Mouse (Mus musculus) hindbrain, embryonic 11.5 days (tissue): Measurements from ENCODE around the gene Optc. TPM values are rescaled to one million over a fixed set of nuclear protein-coding genes. Genes with fewer than 3 reads are reported as not detected.

Source experiments
- ATAC-seq: fragments of 200-750 bp; cut with Nextera tagmentation; 2 replicates; pipeline ENCODE4 v1.8.0; 2017; ENCODE audit warnings: mild to moderate bottlenecking, moderate TSS enrichment, moderate library complexity; ENCODE audit not compliant: low FRiP score
- DNase-seq: peaks from one replicate; pipeline ENCODE4 v3.0.0-alpha.2; 2015; ENCODE audit warnings: low spot score
- H3K27ac ChIP-seq: fragments of 300-500 bp; sonication (generic); 2 replicates; pipeline ENCODE4 v1.5.1; 2014; ENCODE audit warnings: mild to moderate bottlenecking, low read depth, low read length
- H3K27me3 ChIP-seq: fragments of 300-500 bp; sonication (generic); 2 replicates; pipeline ENCODE4 v1.6.1; 2014; ENCODE audit warnings: mild to moderate bottlenecking, low read length, moderate library complexity, mixed read lengths; ENCODE audit not compliant: control insufficient read depth, insufficient read depth
- H3K36me3 ChIP-seq: fragments of 300-500 bp; sonication (generic); 2 replicates; pipeline ENCODE4 v1.6.1; 2014; ENCODE audit warnings: mild to moderate bottlenecking, low read length, moderate library complexity, mixed read lengths; ENCODE audit not compliant: control insufficient read depth, insufficient read depth
- H3K4me1 ChIP-seq: fragments of 300-500 bp; sonication (generic); replicated peaks from 2 replicates; pipeline ENCODE4 v1.6.1; 2014; ENCODE audit warnings: low read length, mixed read lengths; ENCODE audit not compliant: control insufficient read depth, insufficient read depth
- H3K4me2 ChIP-seq: fragments of 300-500 bp; sonication (generic); replicated peaks from 2 replicates; pipeline ENCODE4 v1.6.1; 2014; ENCODE audit warnings: mild to moderate bottlenecking, low read depth, low read length
- H3K4me3 ChIP-seq: fragments of 300-500 bp; sonication (generic); 2 replicates; pipeline ENCODE4 v1.5.1; 2014; ENCODE audit warnings: low read depth, low read length
- H3K9ac ChIP-seq: fragments of 300-500 bp; sonication (generic); 2 replicates; pipeline ENCODE4 v1.6.1; 2014; ENCODE audit warnings: low read depth, low read length
- H3K9me3 ChIP-seq: fragments of 300-500 bp; sonication (generic); 2 replicates; pipeline ENCODE4 v1.6.1; 2016; ENCODE audit warnings: low read length; ENCODE audit not compliant: control insufficient read depth
- WGBS: fragments of 180-500 bp; shearing (Covaris S2); extraction: QIAGEN DNeasy Blood & Tissue Kit; methylation state at CpG from one replicate; pipeline ENCODE4 v1.1.7; 2014; 5-methylcytosine and 5-hydroxymethylcytosine counted together
- polyA plus RNA-seq: library from polyadenylated mRNA; unstranded; fragments of >200 nt; fragmentation: Nextera tagmentation; extraction: Ambion mirVana; gene quantifications from 2 replicates; pipeline ENCODE4 v1.2.1, GENCODE M21; 2014

The Optc gene
- polyA plus RNA-seq, 1 experiment from 2014 or later: 3.0 TPM

- no peak for ATAC-seq
- 24% methylated on average over 5 of the region's 5 CpGs for WGBS
- H3K4me1 ChIP-seq: peaks cover 11% of the 10 kb centered on the region; the same call in 1 of the 2 replicates
Observed at GRCm38 (mm10) chr1:133891489-133891888, 16.3 kb downstream of the Optc start.

GRCm38 (mm10) chr1:133889949-133890598 lies 17.7 kb downstream of the Optc start:
- Histone ChIP-seq H3K27ac (no peak overlapping the region), H3K9ac (peak overlapping the region; percentile 28), H3K9me3 (no peaks in the 10 kb centered on the region), H3K4me1 (peaks cover 12% of the 10 kb centered on the region; the same call in 1 of the 2 replicates), H3K4me3 (no peak overlapping the region), H3K4me2 (peak overlapping the region; percentile 26), H3K27me3 (no peaks in the 10 kb centered on the region), H3K36me3 (no peaks in the 10 kb centered on the region)
- ATAC-seq (peak; percentile 25; the same call in 1 of the 2 replicates), DNase-seq (no peak)
- WGBS: 17% methylated on average over 20 of the region's 20 CpGs

More at GRCm38 (mm10) chr1:133891489-133891888, 16.3 kb downstream of the Optc start:
- no peak for DNase-seq
- Histone ChIP-seq H3K9ac (no peak overlapping the region), H3K27ac (0 out of 2 replicates have a peak overlapping the region, but pooled peaks have one; percentile 5), H3K4me3 (no peak overlapping the region), H3K27me3 (no peaks in the 10 kb centered on the region), H3K9me3 (no peaks in the 10 kb centered on the region), H3K36me3 (no peaks in the 10 kb centered on the region), H3K4me2 (no peak overlapping the region)

- Histone ChIP-seq H3K9ac (no peak overlapping the region), H3K27me3 (no peaks in the 10 kb centered on the region), H3K4me2 (no peak overlapping the region), H3K4me3 (no peak overlapping the region), H3K36me3 (no peaks in the 10 kb centered on the region), H3K27ac (peak overlapping the region; percentile 39; the same call in 1 of the 2 replicates), H3K4me1 (peaks cover 14% of the 10 kb centered on the region), H3K9me3 (no peaks in the 10 kb centered on the region)
- no peak for DNase-seq
- WGBS: 76% methylated on average over 5 of the region's 5 CpGs
- no peak for ATAC-seq
Observed at GRCm38 (mm10) chr1:133887538-133888250, 20.1 kb downstream of the Optc start.

GRCm38 (mm10) chr1:133887044-133887443 lies 20.8 kb downstream of the Optc start:
- peak overlapping the region; percentile 39; the same call in 1 of the 2 replicates for H3K27ac ChIP-seq
- H3K4me1 ChIP-seq: peaks cover 14% of the 10 kb centered on the region
- no peaks in the 10 kb centered on the region for H3K36me3 ChIP-seq
- H3K4me2 ChIP-seq: 0 out of 2 replicates have a peak overlapping the region, but pooled peaks have one; percentile 1
- 5% methylated on average over 8 of the region's 8 CpGs for WGBS
- DNase-seq (peak; percentile 63), ATAC-seq (peak; percentile 43; the same call in 1 of the 2 replicates)
- no peaks in the 10 kb centered on the region for H3K9me3 ChIP-seq
- no peak overlapping the region for H3K4me3 ChIP-seq
- H3K27me3 ChIP-seq: no peaks in the 10 kb centered on the region
- H3K9ac ChIP-seq: peak overlapping the region; percentile 12; the same call in 1 of the 2 replicates

GRCm38 (mm10) chr1:133886431-133886830 lies 21.4 kb downstream of the Optc start:
- Histone ChIP-seq H3K4me3 (no peak overlapping the region), H3K27ac (no peak overlapping the region), H3K36me3 (no peaks in the 10 kb centered on the region), H3K9me3 (no peaks in the 10 kb centered on the region), H3K9ac (no peak overlapping the region; the same call in 1 of the 2 replicates), H3K4me1 (peaks cover 14% of the 10 kb centered on the region), H3K4me2 (0 out of 2 replicates have a peak overlapping the region, but pooled peaks have one; percentile 1), H3K27me3 (no peaks in the 10 kb centered on the region)
- WGBS: 23% methylated on average over 6 of the region's 6 CpGs
- no peak for DNase-seq
- ATAC-seq: 0 out of 2 replicates have a peak, but pooled peaks have one; percentile 6

GRCm38 (mm10) chr1:133885811-133886210 lies 22.0 kb downstream of the Optc start:
- Histone ChIP-seq H3K4me1 (peaks cover 12% of the 10 kb centered on the region), H3K9ac (no peak overlapping the region), H3K9me3 (no peaks in the 10 kb centered on the region), H3K27me3 (no peaks in the 10 kb centered on the region), H3K4me3 (no peak overlapping the region), H3K4me2 (no peak overlapping the region), H3K27ac (no peak overlapping the region), H3K36me3 (no peaks in the 10 kb centered on the region)
- no peak for ATAC-seq
- DNase-seq: no peak
- 93% methylated on average over 5 of the region's 7 CpGs for WGBS

- Histone ChIP-seq H3K9me3 (no peaks in the 10 kb centered on the region), H3K4me2 (no peak overlapping the region), H3K9ac (no peak overlapping the region), H3K27me3 (no peaks in the 10 kb centered on the region), H3K27ac (peak overlapping the region; percentile 75), H3K36me3 (no peaks in the 10 kb centered on the region), H3K4me3 (no peak overlapping the region), H3K4me1 (peaks cover 8% of the 10 kb centered on the region)
- WGBS: 41% methylated on average over 9 of the region's 9 CpGs
- peak; percentile 52 for ATAC-seq
- peak; percentile 56 for DNase-seq
Observed at GRCm38 (mm10) chr1:133884746-133885145, 23.1 kb downstream of the Optc start.

GRCm38 (mm10) chr1:133884090-133884489 lies 23.7 kb downstream of the Optc start:
- ATAC-seq (no peak), DNase-seq (no peak)
- peak overlapping the region; percentile 75 for H3K27ac ChIP-seq
- H3K9ac ChIP-seq: no peak overlapping the region
- no peaks in the 10 kb centered on the region for H3K9me3 ChIP-seq
- H3K4me2 ChIP-seq: no peak overlapping the region
- peaks cover 8% of the 10 kb centered on the region for H3K4me1 ChIP-seq
- no peak overlapping the region for H3K4me3 ChIP-seq
- WGBS: 57% methylated on average over 6 of the region's 6 CpGs
- no peaks in the 10 kb centered on the region for H3K27me3 ChIP-seq
- H3K36me3 ChIP-seq: no peaks in the 10 kb centered on the region
